ENCODE assay signal across 9 mouse cellular contexts in genomic region chr10:95576876-95577566, GRCm38 (mm10). TPM values are rescaled to one million over a fixed set of nuclear protein-coding genes. Genes with fewer than 3 reads are reported as not detected.
DNase-seq lines count a peak whose midpoint lies in the region; ATAC-seq and TF ChIP-seq lines count a peak whose summit lies in the region.
"Had no signal": no experiment of that assay in that cellular context is flagged by ENCODE, and none has a peak within 500 bp of the region (broad histone marks: within the 10 kb centered on the region; RNA-seq: fewer than 3 reads in every experiment).

No protein-coding gene starts in this region.

- WGBS in midbrain, embryonic 10.5 days, result 50% methylated on average over 14 of the region's 14 CpGs
- WGBS in midbrain, embryonic 16.5 days, result 47% methylated on average over 14 of the region's 14 CpGs
- WGBS in hindbrain, embryonic 11.5 days, result 53% methylated on average over 14 of the region's 14 CpGs
- 29% methylated on average over 14 of the region's 14 CpGs for WGBS in lung, postnatal 0 days
- 42% methylated on average over 14 of the region's 14 CpGs for WGBS in stomach, embryonic 16.5 days

- no peak for TF ChIP-seq CTCF in lung, postnatal 0 days (IDR thresholded peaks at IDR 0.05)

- peak overlapping the region; percentile 73 for H3K27ac ChIP-seq in midbrain, embryonic 10.5 days (replicated peaks)
- no peak overlapping the region for H3K27ac ChIP-seq in midbrain, embryonic 16.5 days (ENCODE audit: low read length)
- H3K27ac ChIP-seq in hindbrain, embryonic 11.5 days (ENCODE audit: low read depth, low read length), result peak overlapping the region; percentile 53
- peak overlapping the region; percentile 48 for H3K27ac ChIP-seq in lung, postnatal 0 days (ENCODE audit: low read length)
- peak overlapping the region; percentile 32; the same call in 1 of the 2 replicates for H3K27ac ChIP-seq in stomach, embryonic 16.5 days (ENCODE audit: low read length)
- H3K27ac ChIP-seq: limb, embryonic 13.5 days had no signal

- no peak for DNase-seq in midbrain, embryonic 10.5 days (ENCODE audit: low spot score)
- peak; percentile 37 for DNase-seq in hindbrain, embryonic 11.5 days (ENCODE audit: low spot score)
- peak; percentile 67 for DNase-seq in lung, postnatal 0 days (ENCODE audit: low spot score)
- DNase-seq in gastrocnemius, postnatal 14 days, result no peak
- no peak for DNase-seq in thymus, postnatal 0 days (ENCODE audit: low spot score)

- TF ChIP-seq EP300 in lung, postnatal 0 days (IDR thresholded peaks at IDR 0.05), result no peak

- no peaks in the 10 kb centered on the region for H3K27me3 ChIP-seq in midbrain, embryonic 10.5 days (ENCODE audit: low read depth, poor library complexity, severe bottlenecking)
- H3K27me3 ChIP-seq in midbrain, embryonic 16.5 days (ENCODE audit: control insufficient read depth, insufficient read depth, low read depth, low read length), result no peaks in the 10 kb centered on the region
- no peaks in the 10 kb centered on the region for H3K27me3 ChIP-seq in hindbrain, embryonic 11.5 days (ENCODE audit: control insufficient read depth, insufficient read depth, low read length)
- no peaks in the 10 kb centered on the region for H3K27me3 ChIP-seq in lung, postnatal 0 days (replicated peaks; ENCODE audit: insufficient read depth, low read length)
- no peaks in the 10 kb centered on the region for H3K27me3 ChIP-seq in stomach, embryonic 16.5 days (ENCODE audit: control insufficient read depth, insufficient read depth, low read length)
- H3K27me3 ChIP-seq: heart, embryonic 12.5 days; limb, embryonic 13.5 days had no signal

- H3K4me3 ChIP-seq in midbrain, embryonic 10.5 days, result 0 out of 2 replicates have a peak overlapping the region, but pooled peaks have one; percentile 9
- no peak overlapping the region for H3K4me3 ChIP-seq in midbrain, embryonic 16.5 days (ENCODE audit: low read depth, low read length)
- H3K4me3 ChIP-seq in hindbrain, embryonic 11.5 days (ENCODE audit: low read depth, low read length), result no peak overlapping the region
- no peak overlapping the region for H3K4me3 ChIP-seq in lung, postnatal 0 days (ENCODE audit: low read depth, low read length)
- no peak overlapping the region; the same call in 1 of the 2 replicates for H3K4me3 ChIP-seq in stomach, embryonic 16.5 days (replicated peaks; ENCODE audit: low read length)
- H3K4me3 ChIP-seq: heart, embryonic 12.5 days; limb, embryonic 13.5 days had no signal

- no peak overlapping the region for H3K9ac ChIP-seq in midbrain, embryonic 16.5 days (ENCODE audit: low read depth, low read length)
- H3K9ac ChIP-seq in hindbrain, embryonic 11.5 days (ENCODE audit: low read depth, low read length), result no peak overlapping the region
- H3K9ac ChIP-seq in lung, postnatal 0 days (replicated peaks; ENCODE audit: low read depth), result no peak overlapping the region
- H3K9ac ChIP-seq in stomach, embryonic 16.5 days (ENCODE audit: low read length), result no peak overlapping the region
- H3K9ac ChIP-seq: heart, embryonic 12.5 days; limb, embryonic 13.5 days had no signal

- H3K4me2 ChIP-seq in midbrain, embryonic 16.5 days (ENCODE audit: low read length), result no peak overlapping the region
- H3K4me2 ChIP-seq in hindbrain, embryonic 11.5 days (replicated peaks; ENCODE audit: low read depth, low read length), result no peak overlapping the region
- peak overlapping the region; percentile 40 for H3K4me2 ChIP-seq in lung, postnatal 0 days (replicated peaks; ENCODE audit: low read depth, low read length)
- peak overlapping the region; percentile 22; the same call in 1 of the 2 replicates for H3K4me2 ChIP-seq in stomach, embryonic 16.5 days (ENCODE audit: low read depth, low read length)
- H3K4me2 ChIP-seq: heart, embryonic 12.5 days; limb, embryonic 13.5 days had no signal

- peaks cover 27% of the 10 kb centered on the region for H3K4me1 ChIP-seq in midbrain, embryonic 10.5 days
- peaks cover 2% of the 10 kb centered on the region; the same call in 1 of the 2 replicates for H3K4me1 ChIP-seq in midbrain, embryonic 16.5 days (ENCODE audit: control insufficient read depth, insufficient read depth, low read length)
- no peaks in the 10 kb centered on the region; the same call in 1 of the 2 replicates for H3K4me1 ChIP-seq in hindbrain, embryonic 11.5 days (replicated peaks; ENCODE audit: control insufficient read depth, insufficient read depth, low read length)
- H3K4me1 ChIP-seq in lung, postnatal 0 days (ENCODE audit: insufficient read depth, low read depth, low read length), result 0 out of 2 replicates have a peak, but pooled peaks cover 6% of the 10 kb centered on the region
- H3K4me1 ChIP-seq in stomach, embryonic 16.5 days (ENCODE audit: control insufficient read depth, insufficient read depth, low read length), result peaks cover 7% of the 10 kb centered on the region; the same call in 1 of the 2 replicates
- H3K4me1 ChIP-seq: heart, embryonic 12.5 days had no signal

- H3K9me3 ChIP-seq in midbrain, embryonic 10.5 days (replicated peaks), result no peaks in the 10 kb centered on the region
- H3K9me3 ChIP-seq in midbrain, embryonic 16.5 days (replicated peaks; ENCODE audit: control insufficient read depth, low read length, poor library complexity, severe bottlenecking), result no peaks in the 10 kb centered on the region
- no peaks in the 10 kb centered on the region for H3K9me3 ChIP-seq in hindbrain, embryonic 11.5 days (ENCODE audit: control insufficient read depth, low read length)
- H3K9me3 ChIP-seq in lung, postnatal 0 days (ENCODE audit: low read length), result no peaks in the 10 kb centered on the region
- no peaks in the 10 kb centered on the region for H3K9me3 ChIP-seq in stomach, embryonic 16.5 days (replicated peaks; ENCODE audit: control insufficient read depth, low read length)
- H3K9me3 ChIP-seq: heart, embryonic 12.5 days; limb, embryonic 13.5 days had no signal

- H3K36me3 ChIP-seq in midbrain, embryonic 10.5 days, result no peaks in the 10 kb centered on the region
- no peaks in the 10 kb centered on the region for H3K36me3 ChIP-seq in midbrain, embryonic 16.5 days (ENCODE audit: control insufficient read depth, insufficient read depth, low read length)
- no peaks in the 10 kb centered on the region for H3K36me3 ChIP-seq in hindbrain, embryonic 11.5 days (ENCODE audit: control insufficient read depth, insufficient read depth, low read length)
- no peaks in the 10 kb centered on the region for H3K36me3 ChIP-seq in lung, postnatal 0 days (ENCODE audit: insufficient read depth, low read length)
- no peaks in the 10 kb centered on the region for H3K36me3 ChIP-seq in stomach, embryonic 16.5 days (ENCODE audit: control insufficient read depth, insufficient read depth, low read length)
- H3K36me3 ChIP-seq: heart, embryonic 12.5 days; limb, embryonic 13.5 days had no signal

- no peak for ATAC-seq in midbrain, embryonic 16.5 days
- peak; percentile 64; the same call in 1 of the 2 replicates for ATAC-seq in hindbrain, embryonic 11.5 days (ENCODE audit: low FRiP score)
- peak; percentile 72 for ATAC-seq in lung, postnatal 0 days
- ATAC-seq in stomach, embryonic 16.5 days (ENCODE audit: insufficient read depth, low FRiP score), result no peak; the same call in 1 of the 2 replicates

- intact Hi-C loops in gastrocnemius, postnatal 14 days (cut with DNase I; ENCODE audit: low total_unique reads), result loop anchor here (5.0 kb wide), 1 partner anchor 45 kb away; no protein-coding TSS in a partner anchor

RNA-seq across cellular contexts. Expression of gene Nudt4, which starts 13.1 kb away (rescaled TPM):
- 90.8 and 91.5 TPM in 2 replicates for polyA plus RNA-seq in midbrain, embryonic 10.5 days (2016; fragmentation: Nextera tagmentation; extraction: Ambion mirVana)
- polyA plus RNA-seq in midbrain, embryonic 16.5 days (2015; fragmentation: Nextera tagmentation; extraction: Ambion mirVana), result 59.9 and 61.0 TPM in 2 replicates
- polyA plus RNA-seq in hindbrain, embryonic 11.5 days (2014; fragmentation: Nextera tagmentation; extraction: Ambion mirVana), result 120 and 133 TPM in 2 replicates
- 50.3 and 53.9 TPM in 2 replicates for polyA plus RNA-seq in lung, postnatal 0 days (2015; fragmentation: Nextera tagmentation; extraction: Ambion mirVana)
- polyA plus RNA-seq in stomach, embryonic 16.5 days (2015; fragmentation: Nextera tagmentation; extraction: Ambion mirVana), result 46.0 and 53.6 TPM in 2 replicates
- 100 to 1,000 TPM; 173 to 192 TPM for total RNA-seq in gastrocnemius, postnatal 14 days (2021)
- 39.3 and 40.7 TPM in 2 replicates for polyA plus RNA-seq in thymus, postnatal 0 days (2015; fragmentation: Nextera tagmentation; extraction: Ambion mirVana)

Comparison
In these comparisons a context has a peak if more than half of its experiments do, and no peak if none do; other contexts are left out.
1. DNase-seq: peak in hindbrain, embryonic 11.5 days (single experiment) and lung, postnatal 0 days (single experiment); none in midbrain, embryonic 10.5 days (single experiment), gastrocnemius, postnatal 14 days (single experiment) and thymus, postnatal 0 days (single experiment).
2. ATAC-seq: peak in hindbrain, embryonic 11.5 days (single experiment) and lung, postnatal 0 days (single experiment); none in midbrain, embryonic 16.5 days (single experiment) and stomach, embryonic 16.5 days (single experiment).
3. H3K4me2 ChIP-seq: peak in lung, postnatal 0 days (single experiment) and stomach, embryonic 16.5 days (single experiment); none in midbrain, embryonic 16.5 days (single experiment) and hindbrain, embryonic 11.5 days (single experiment).